8 mouse cellular contexts compared by ENCODE assay signal in genomic region chr1:168356970-168357441, GRCm38 (mm10).
A peak's percentile ranks its signal among the peaks of the same experiment; 100 is the strongest.
DNase-seq lines count a peak whose midpoint lies in the region; ATAC-seq and TF ChIP-seq lines count a peak whose summit lies in the region.

No protein-coding gene starts in this region.

- no peak for TF ChIP-seq POLR2A in brain, embryonic 14.5 days (IDR thresholded peaks at IDR 0.05; ENCODE audit: borderline replicate concordance, extremely low read depth, insufficient read depth, insufficient read length, poor library complexity, severe bottlenecking)

- ATAC-seq in hindbrain, postnatal 0 days = peak; percentile 80
- ATAC-seq in liver, embryonic 12.5 days = peak; percentile 67
- peak; percentile 74 for ATAC-seq in stomach, embryonic 15.5 days (ENCODE audit: insufficient read depth, low FRiP score, low read depth)

- H3K36me3 ChIP-seq in E14TG2a.4 (ENCODE audit: insufficient read depth, low read length) = no peaks in the 10 kb centered on the region
- H3K36me3 ChIP-seq in hindbrain, postnatal 0 days (ENCODE audit: insufficient read depth, low read length) = no peaks in the 10 kb centered on the region
- no peaks in the 10 kb centered on the region for H3K36me3 ChIP-seq in liver, embryonic 12.5 days
- H3K36me3 ChIP-seq in stomach, embryonic 15.5 days = no peaks in the 10 kb centered on the region

- 6% methylated on average over 14 of the region's 14 CpGs for whole genome bisulfite sequencing in hindbrain, postnatal 0 days
- WGBS in liver, embryonic 12.5 days (ENCODE audit: insufficient replicate concordance) = 19% methylated on average over 14 of the region's 14 CpGs
- WGBS in stomach, embryonic 15.5 days = 36% methylated on average over 14 of the region's 14 CpGs

- TF ChIP-seq CTCF in E14TG2a.4 (conservative IDR thresholded peaks at IDR 0.05; ENCODE audit: low read length) = no peak
- TF ChIP-seq CTCF in brain, embryonic 14.5 days (IDR thresholded peaks at IDR 0.05; ENCODE audit: borderline replicate concordance, extremely low read depth, insufficient read depth, insufficient read length) = no peak
- no peak for TF ChIP-seq CTCF in hindbrain, postnatal 0 days (IDR thresholded peaks at IDR 0.05; ENCODE audit: low read depth)

- no peaks in the 10 kb centered on the region for H3K9me3 ChIP-seq in E14TG2a.4 (ENCODE audit: low read length)
- H3K9me3 ChIP-seq in hindbrain, postnatal 0 days (ENCODE audit: low read length) = no peaks in the 10 kb centered on the region
- no peaks in the 10 kb centered on the region for H3K9me3 ChIP-seq in liver, embryonic 12.5 days (replicated peaks)
- H3K9me3 ChIP-seq in stomach, embryonic 15.5 days = no peaks in the 10 kb centered on the region

- peak overlapping the region; percentile 35 for H3K4me3 ChIP-seq in E14TG2a.4 (replicated peaks; ENCODE audit: low read length)
- H3K4me3 ChIP-seq in hindbrain, postnatal 0 days (ENCODE audit: low read length) = peak overlapping the region; percentile 25
- H3K4me3 ChIP-seq in liver, embryonic 12.5 days = no peak overlapping the region
- H3K4me3 ChIP-seq in stomach, embryonic 15.5 days (replicated peaks) = 0 out of 2 replicates have a peak overlapping the region, but pooled peaks have one; percentile 4

- H3K4me1 ChIP-seq in E14TG2a.4 (replicated peaks; ENCODE audit: low read depth, low read length) = peaks cover 41% of the 10 kb centered on the region
- H3K4me1 ChIP-seq in hindbrain, postnatal 0 days (ENCODE audit: insufficient read depth, low read length) = peaks cover 39% of the 10 kb centered on the region
- H3K4me1 ChIP-seq in liver, embryonic 12.5 days = peaks cover 25% of the 10 kb centered on the region
- H3K4me1 ChIP-seq in stomach, embryonic 15.5 days = peaks cover 29% of the 10 kb centered on the region

- peak overlapping the region; percentile 56; the same call in 1 of the 2 replicates for H3K27ac ChIP-seq in hindbrain, postnatal 0 days
- H3K27ac ChIP-seq in liver, embryonic 12.5 days = no peak overlapping the region
- H3K27ac ChIP-seq in stomach, embryonic 15.5 days = no peak overlapping the region; the same call in 1 of the 2 replicates

- H3K9ac ChIP-seq in hindbrain, postnatal 0 days (replicated peaks; ENCODE audit: low read length) = no peak overlapping the region
- H3K9ac ChIP-seq in liver, embryonic 12.5 days = peak overlapping the region; percentile 17; the same call in 1 of the 2 replicates
- no peak overlapping the region for H3K9ac ChIP-seq in stomach, embryonic 15.5 days

- H3K27me3 ChIP-seq in E14TG2a.4 (ENCODE audit: insufficient read depth, low read length) = peaks cover 8% of the 10 kb centered on the region
- H3K27me3 ChIP-seq in hindbrain, postnatal 0 days (ENCODE audit: insufficient read depth, low read length) = no peaks in the 10 kb centered on the region
- 0 out of 2 replicates have a peak, but pooled peaks cover 6% of the 10 kb centered on the region for H3K27me3 ChIP-seq in liver, embryonic 12.5 days (replicated peaks)
- H3K27me3 ChIP-seq in stomach, embryonic 15.5 days (replicated peaks) = no peaks in the 10 kb centered on the region

- H3K4me2 ChIP-seq in hindbrain, postnatal 0 days (ENCODE audit: low read depth, low read length) = peak overlapping the region; percentile 58
- peak overlapping the region; percentile 51 for H3K4me2 ChIP-seq in liver, embryonic 12.5 days
- peak overlapping the region; percentile 37 for H3K4me2 ChIP-seq in stomach, embryonic 15.5 days

- peak; percentile 91 for DNase-seq in brain, embryonic 14.5 days (ENCODE audit: low read depth)
- DNase-seq in hindbrain, postnatal 0 days (ENCODE audit: low spot score) = peak; percentile 76
- no peak for DNase-seq in cerebellum, postnatal 36 days
- no peak for DNase-seq in ovary, postnatal 36 days (ENCODE audit: low spot score)
- no peak for DNase-seq in frontal cortex, postnatal 25 days (ENCODE audit: low spot score in 2 of 2)

Comparison
In these comparisons a context has a peak if more than half of its experiments do, and no peak if none do; other contexts are left out.
1. DNase-seq: peak in brain, embryonic 14.5 days (single experiment) and hindbrain, postnatal 0 days (single experiment); none in cerebellum, postnatal 36 days (0 of 2), ovary, postnatal 36 days (single experiment) and frontal cortex, postnatal 25 days (0 of 2).
2. Peak in every context shown above with its lines, with median percentiles within 50 percentile points of each other: ATAC-seq and H3K4me2 ChIP-seq.